Mouse (Mus musculus) olfactory bulb, adult 2 months (tissue): ENCODE data around the gene Eif2ak4. TPM values are rescaled to one million over a fixed set of nuclear protein-coding genes. Genes with fewer than 3 reads are reported as not detected.

Experiments
- H3K27ac ChIP-seq: fragments of 200-500 bp; 2 replicates; pipeline ENCODE4 v1.5.1; 2012; ENCODE audit warnings: low read depth, low read length; ENCODE audit not compliant: insufficient read depth
- H3K4me1 ChIP-seq: fragments of 200-500 bp; 2 replicates; pipeline ENCODE4 v1.6.1; 2012; ENCODE audit warnings: low read length; ENCODE audit not compliant: control insufficient read depth, insufficient read depth
- H3K4me3 ChIP-seq: fragments of 200-500 bp; 2 replicates; pipeline ENCODE4 v1.5.1; 2012; ENCODE audit warnings: mild to moderate bottlenecking, low read depth, low read length, moderate library complexity; ENCODE audit not compliant: insufficient read depth
- CTCF ChIP-seq: fragments of 200-500 bp; IDR thresholded peaks from 2 replicates; pipeline ENCODE4 v1.5.1; 2012; ENCODE audit warnings: low read depth, mild to moderate bottlenecking, low read length, moderate library complexity; ENCODE audit not compliant: insufficient read depth
- POLR2A ChIP-seq: fragments of 200-500 bp; IDR thresholded peaks from 2 replicates; pipeline ENCODE4 v1.6.1; 2012; ENCODE audit warnings: mild to moderate bottlenecking, low read depth, low read length, moderate library complexity; ENCODE audit not compliant: insufficient read depth
- whole genome bisulfite sequencing: fragments of 180-500 bp; shearing (Covaris S2); methylation state at CpG from one replicate; pipeline ENCODE4 v1.1.7; 2018; 5-methylcytosine and 5-hydroxymethylcytosine counted together
- polyA plus RNA-seq: library from polyadenylated mRNA; stranded (reverse); fragments of >200 nt; gene quantifications from 2 replicates; pipeline ENCODE4 v1.2.4, GENCODE M21; 2012; ENCODE audit warnings: low replicate concordance; ENCODE audit not compliant: missing spikeins, insufficient read depth, insufficient read length

The Eif2ak4 gene
- polyA plus RNA-seq, 1 experiment = not detected

GRCm38 (mm10) chr2:118418076-118418475 is 29.7 kb downstream of the Eif2ak4 start:
- WGBS = 99% methylated on average over 4 of the region's 4 CpGs
- Histone ChIP-seq H3K27ac (no peak overlapping the region), H3K4me3 (no peak overlapping the region), H3K4me1 (no peaks in the 10 kb centered on the region)
- no peak for TF ChIP-seq POLR2A

GRCm38 (mm10) chr2:118421951-118422350 is 33.5 kb downstream of the Eif2ak4 start:
- 92% methylated on average over 15 of the region's 15 CpGs for WGBS
- Histone ChIP-seq H3K27ac (no peak overlapping the region), H3K4me1 (no peaks in the 10 kb centered on the region), H3K4me3 (no peak overlapping the region)
- TF ChIP-seq POLR2A (no peak), CTCF (no peak)

GRCm38 (mm10) chr2:118422385-118422784 is 34.0 kb downstream of the Eif2ak4 start:
- no peak for TF ChIP-seq POLR2A
- TF ChIP-seq CTCF = no peak
- no peak overlapping the region for H3K4me3 ChIP-seq
- WGBS = 93% methylated on average over 8 of the region's 8 CpGs
- H3K27ac ChIP-seq = no peak overlapping the region
- no peaks in the 10 kb centered on the region for H3K4me1 ChIP-seq

GRCm38 (mm10) chr2:118428296-118428695 is 39.9 kb downstream of the Eif2ak4 start:
- TF ChIP-seq CTCF = no peak
- TF ChIP-seq POLR2A = no peak
- Histone ChIP-seq H3K4me1 (no peaks in the 10 kb centered on the region), H3K4me3 (no peak overlapping the region), H3K27ac (no peak overlapping the region)
- 88% methylated on average over 6 of the region's 6 CpGs for WGBS

GRCm38 (mm10) chr2:118429297-118429696 is 40.9 kb downstream of the Eif2ak4 start:
- TF ChIP-seq CTCF (no peak), POLR2A (no peak)
- no peak overlapping the region for H3K27ac ChIP-seq
- no peaks in the 10 kb centered on the region for H3K4me1 ChIP-seq
- no peak overlapping the region for H3K4me3 ChIP-seq
- WGBS = 92% methylated on average over 9 of the region's 9 CpGs

- Histone ChIP-seq H3K4me3 (no peak overlapping the region), H3K27ac (no peak overlapping the region), H3K4me1 (no peaks in the 10 kb centered on the region)
- TF ChIP-seq POLR2A = no peak
- no peak for TF ChIP-seq CTCF
- 91% methylated on average over 16 of the region's 16 CpGs for WGBS
These were observed 42.2 kb downstream of the Eif2ak4 start for GRCm38 (mm10) chr2:118430630-118431029.

GRCm38 (mm10) chr2:118431589-118431988 is 43.2 kb downstream of the Eif2ak4 start:
- H3K27ac ChIP-seq = no peak overlapping the region
- TF ChIP-seq POLR2A (no peak), CTCF (no peak)
- no peaks in the 10 kb centered on the region for H3K4me1 ChIP-seq
- H3K4me3 ChIP-seq = no peak overlapping the region
- 74% methylated on average over 5 of the region's 5 CpGs for WGBS

GRCm38 (mm10) chr2:118442172-118442571 is 53.8 kb downstream of the Eif2ak4 start:
- 74% methylated on average over 5 of the region's 5 CpGs for WGBS
- TF ChIP-seq POLR2A (no peak), CTCF (no peak)
- Histone ChIP-seq H3K4me3 (no peak overlapping the region), H3K4me1 (peaks cover 3% of the 10 kb centered on the region), H3K27ac (no peak overlapping the region)

- Histone ChIP-seq H3K27ac (no peak overlapping the region), H3K4me1 (peaks cover 3% of the 10 kb centered on the region), H3K4me3 (no peak overlapping the region)
- 82% methylated on average over 4 of the region's 4 CpGs for WGBS
- TF ChIP-seq CTCF (no peak), POLR2A (no peak)
These were observed 54.3 kb downstream of the Eif2ak4 start for GRCm38 (mm10) chr2:118442723-118443122.
